8 mouse cellular contexts compared by ENCODE assay signal in the genomic region with DNA sequence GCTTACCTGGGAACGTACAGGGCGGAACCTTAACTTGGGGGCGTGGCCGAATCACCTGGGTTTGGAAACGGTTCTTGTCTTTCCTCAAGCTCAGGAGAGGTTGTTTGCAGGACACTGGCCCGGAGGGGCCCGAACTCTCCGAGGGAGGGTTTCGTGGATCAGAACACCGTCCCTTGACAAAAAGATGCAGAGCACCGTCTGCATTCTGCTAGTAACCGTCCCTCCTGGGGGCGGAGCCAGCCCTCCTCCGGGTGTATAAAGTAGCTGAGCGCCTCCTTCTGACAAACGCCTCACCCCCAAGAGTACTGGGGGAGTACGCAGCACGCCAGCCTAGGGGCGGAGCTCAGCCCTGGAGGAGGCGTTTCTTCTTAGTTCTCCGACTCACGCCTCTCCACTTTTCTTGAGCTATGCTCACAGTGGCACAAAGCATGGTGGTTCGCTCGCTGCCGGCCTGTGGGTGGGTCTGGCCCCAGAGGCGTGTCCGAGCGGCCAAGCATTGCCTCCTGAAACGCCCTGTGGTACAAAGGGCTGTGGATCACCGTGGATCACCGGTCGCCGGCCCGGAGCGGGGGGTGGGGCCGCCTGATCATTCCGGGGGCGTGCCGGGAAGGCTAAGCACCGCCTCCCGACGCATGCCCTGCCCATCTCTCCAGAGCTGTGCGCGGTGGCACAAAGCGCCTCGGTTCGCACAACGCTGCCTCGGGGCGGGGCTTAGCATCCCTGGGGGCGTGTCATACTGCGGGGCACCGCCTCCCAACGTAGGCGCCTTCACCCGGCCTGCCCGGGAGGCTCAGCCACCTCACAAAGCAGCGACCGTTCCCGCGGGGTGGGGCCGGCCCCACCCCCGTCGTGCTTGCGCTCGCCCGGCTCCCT. TPM values are rescaled to one million over a fixed set of nuclear protein-coding genes. Genes with fewer than 3 reads are reported as not detected.
DNase-seq lines count a peak whose midpoint lies in the region; ATAC-seq and TF ChIP-seq lines count a peak whose summit lies in the region.

No protein-coding gene starts in this region.

- H3K4me1 ChIP-seq in CH12.LX (ENCODE audit: control insufficient read depth in 1 of 2, insufficient read depth in 2 of 2) = peaks cover 5 to 29% of the 10 kb centered on the region in 2 experiments; a peak in 3 of 4 replicates
- H3K4me1 ChIP-seq in forebrain, embryonic 11.5 days (replicated peaks; ENCODE audit: control insufficient read depth, insufficient read depth, low read length) = peaks cover 7% of the 10 kb centered on the region
- H3K4me1 ChIP-seq in heart, embryonic 16.5 days (ENCODE audit: control insufficient read depth, insufficient read depth, low read length) = peaks cover 13% of the 10 kb centered on the region
- H3K4me1 ChIP-seq in liver, embryonic 15.5 days (replicated peaks) = peaks cover 45% of the 10 kb centered on the region
- H3K4me1 ChIP-seq in neural tube, embryonic 12.5 days = peaks cover 22% of the 10 kb centered on the region

- peak; percentile 51; the same call in 1 of the 2 replicates for TF ChIP-seq POLR2A in CH12.LX (IDR thresholded peaks at IDR 0.05; ENCODE audit: low read depth, low read length)

- DNase-seq in CH12.LX (ENCODE audit: extremely low read depth) = peak; percentile 97
- DNase-seq in c-Kit-positive CD71-positive TER-119-negative erythroid progenitor cells, embryonic 14.5 days (ENCODE audit: low read depth) = peak; percentile 97
- peak; percentile 100 for DNase-seq in forebrain, embryonic 11.5 days (ENCODE audit: low spot score)
- DNase-seq in kidney, postnatal 36 days = peak; percentile 99
- DNase-seq in telencephalon, adult 2 months (ENCODE audit: low read depth, low spot score) = peak; percentile 96

- ATAC-seq in forebrain, embryonic 11.5 days (replicated peaks; ENCODE audit: low FRiP score) = peak; percentile 93
- ATAC-seq in heart, embryonic 16.5 days (replicated peaks; ENCODE audit: extremely low read depth, insufficient read depth, low FRiP score) = peak; percentile 93
- peak; percentile 86 for ATAC-seq in liver, embryonic 15.5 days (ENCODE audit: insufficient read depth)
- ATAC-seq in neural tube, embryonic 12.5 days (ENCODE audit: low FRiP score, low read depth) = peak; percentile 95

- peak overlapping the region; percentile 45; the same call in 1 of the 2 replicates for H3K9ac ChIP-seq in CH12.LX (ENCODE audit: insufficient read depth, low read depth)
- peak overlapping the region; percentile 60 for H3K9ac ChIP-seq in forebrain, embryonic 11.5 days (ENCODE audit: low read length)
- H3K9ac ChIP-seq in heart, embryonic 16.5 days (ENCODE audit: low read length) = peak overlapping the region; percentile 74
- peak overlapping the region; percentile 69 for H3K9ac ChIP-seq in liver, embryonic 15.5 days
- H3K9ac ChIP-seq in neural tube, embryonic 12.5 days = peak overlapping the region; percentile 64

- no peaks in the 10 kb centered on the region for H3K9me3 ChIP-seq in CH12.LX (replicated peaks; ENCODE audit: low read length)
- H3K9me3 ChIP-seq in forebrain, embryonic 11.5 days (ENCODE audit: control insufficient read depth, low read length) = no peaks in the 10 kb centered on the region
- no peaks in the 10 kb centered on the region for H3K9me3 ChIP-seq in heart, embryonic 16.5 days (replicated peaks; ENCODE audit: control insufficient read depth, low read length)
- no peaks in the 10 kb centered on the region for H3K9me3 ChIP-seq in liver, embryonic 15.5 days (replicated peaks)
- H3K9me3 ChIP-seq in neural tube, embryonic 12.5 days = no peaks in the 10 kb centered on the region

- peak in 1 of 2 experiments; percentile 36; a peak in 2 of 4 replicates for TF ChIP-seq CTCF in CH12.LX (conservative IDR thresholded peaks at IDR 0.05 in 1 of 2, IDR thresholded peaks at IDR 0.05 in 1 of 2; ENCODE audit: low read depth in 2 of 2, low read length in 2 of 2)

- no peak for TF ChIP-seq EP300 in CH12.LX (IDR thresholded peaks at IDR 0.05; ENCODE audit: low read length)

- in situ Hi-C loops in CH12.LX (cut with MboI; ENCODE audit: low pct_ligation_motif_present, low pct_unique_long_range_greater_than_20kb, low sequenced_read_pairs) = loop anchor here (5.0 kb wide), 1 partner anchor 46 kb away; the partner anchor contains the start of genes Timm29 and Yipf2

- H3K79me2 ChIP-seq in CH12.LX (replicated peaks; ENCODE audit: control insufficient read depth, extremely low read depth, insufficient read depth, poor library complexity, severe bottlenecking) = peaks cover 25% of the 10 kb centered on the region

- H3K36me3 ChIP-seq in CH12.LX (replicated peaks in 1 of 2; ENCODE audit: control insufficient read depth in 1 of 2, insufficient read depth in 1 of 2, low read length in 1 of 2) = peaks cover 4 to 24% of the 10 kb centered on the region in 2 experiments
- no peaks in the 10 kb centered on the region for H3K36me3 ChIP-seq in forebrain, embryonic 11.5 days (ENCODE audit: control insufficient read depth, insufficient read depth, low read length)
- H3K36me3 ChIP-seq in heart, embryonic 16.5 days (ENCODE audit: control insufficient read depth, insufficient read depth) = no peaks in the 10 kb centered on the region
- peaks cover 14% of the 10 kb centered on the region for H3K36me3 ChIP-seq in liver, embryonic 15.5 days (replicated peaks)
- H3K36me3 ChIP-seq in neural tube, embryonic 12.5 days = peaks cover 13% of the 10 kb centered on the region

- peak overlapping the region; percentile 67 for H3K27ac ChIP-seq in CH12.LX (ENCODE audit: insufficient read depth, low read depth)
- H3K27ac ChIP-seq in forebrain, embryonic 11.5 days (ENCODE audit: low read depth, low read length) = peak overlapping the region; percentile 84
- H3K27ac ChIP-seq in heart, embryonic 16.5 days (ENCODE audit: low read length) = peak overlapping the region; percentile 97
- peak overlapping the region; percentile 95 for H3K27ac ChIP-seq in liver, embryonic 15.5 days (replicated peaks)
- peak overlapping the region; percentile 85 for H3K27ac ChIP-seq in neural tube, embryonic 12.5 days

- peak overlapping the region; percentile 61 to 82 (median 74) for H3K4me3 ChIP-seq in CH12.LX (replicated peaks in 1 of 3; ENCODE audit: low read depth in 2 of 3, low read length in 2 of 3, poor library complexity in 1 of 3)
- H3K4me3 ChIP-seq in forebrain, embryonic 11.5 days (ENCODE audit: low read depth, low read length) = peak overlapping the region; percentile 78
- peak overlapping the region; percentile 80 for H3K4me3 ChIP-seq in heart, embryonic 16.5 days (ENCODE audit: low read length)
- H3K4me3 ChIP-seq in liver, embryonic 15.5 days (replicated peaks) = peak overlapping the region; percentile 78
- H3K4me3 ChIP-seq in neural tube, embryonic 12.5 days = peak overlapping the region; percentile 83

- peak overlapping the region; percentile 69 for H3K4me2 ChIP-seq in CH12.LX (ENCODE audit: insufficient read depth, low read depth, poor library complexity, severe bottlenecking)
- peak overlapping the region; percentile 75 for H3K4me2 ChIP-seq in forebrain, embryonic 11.5 days (ENCODE audit: low read depth, low read length, severe bottlenecking)
- peak overlapping the region; percentile 71 for H3K4me2 ChIP-seq in heart, embryonic 16.5 days (ENCODE audit: low read depth, low read length)
- H3K4me2 ChIP-seq in liver, embryonic 15.5 days = peak overlapping the region; percentile 95
- peak overlapping the region; percentile 73 for H3K4me2 ChIP-seq in neural tube, embryonic 12.5 days (replicated peaks)

- no peak; the same call in 1 of the 2 replicates for TF ChIP-seq RAD21 in CH12.LX (IDR thresholded peaks at IDR 0.05; ENCODE audit: low read depth, low read length)

- no peaks in the 10 kb centered on the region for H3K27me3 ChIP-seq in CH12.LX (replicated peaks)
- H3K27me3 ChIP-seq in forebrain, embryonic 11.5 days (ENCODE audit: control insufficient read depth, insufficient read depth, low read length) = no peaks in the 10 kb centered on the region
- H3K27me3 ChIP-seq in heart, embryonic 16.5 days (ENCODE audit: control insufficient read depth, insufficient read depth, low read length) = no peaks in the 10 kb centered on the region
- no peaks in the 10 kb centered on the region for H3K27me3 ChIP-seq in liver, embryonic 15.5 days
- no peaks in the 10 kb centered on the region for H3K27me3 ChIP-seq in neural tube, embryonic 12.5 days (replicated peaks)

- whole genome bisulfite sequencing in forebrain, embryonic 11.5 days = under 1% methylated on average over 61 of the region's 67 CpGs
- WGBS in heart, embryonic 16.5 days = under 1% methylated on average over 67 of the region's 67 CpGs
- under 1% methylated on average over 65 of the region's 67 CpGs for WGBS in liver, embryonic 15.5 days (ENCODE audit: insufficient replicate concordance)
- under 1% methylated on average over 66 of the region's 67 CpGs for WGBS in neural tube, embryonic 12.5 days

- dilution Hi-C loops in CH12.LX (cut with MboI; ENCODE audit: extremely low pct_ligation_motif_present, extremely low pct_unique_long_range_greater_than_20kb, low sequenced_read_pairs) = no loop called here

RNA-seq across cellular contexts. Expression of gene Carm1, which starts 0.5 kb away (rescaled TPM):
- 42.2 and 46.7 TPM in 2 replicates for total RNA-seq in CH12.LX (2012; rRNA removed)
- 19.1 and 21.5 TPM in 2 replicates for total RNA-seq in CH12.LX (2014; rRNA removed)
- polyA plus RNA-seq in CH12.LX (2012; ENCODE audit: insufficient read length, low read depth) = 98.5 and 111 TPM in 2 replicates
- polyA plus RNA-seq in forebrain, embryonic 11.5 days (2014; fragmentation: Nextera tagmentation; extraction: Ambion mirVana) = 78.0 and 93.0 TPM in 2 replicates
- polyA plus RNA-seq in heart, embryonic 16.5 days (2015; fragmentation: Nextera tagmentation; extraction: Ambion mirVana) = 17.2 and 21.8 TPM in 2 replicates
- 18.2 and 23.1 TPM in 2 replicates for polyA plus RNA-seq in liver, embryonic 15.5 days (2015; fragmentation: Nextera tagmentation; extraction: Ambion mirVana)
- polyA plus RNA-seq in neural tube, embryonic 12.5 days (2016; fragmentation: Nextera tagmentation; extraction: Ambion mirVana) = 64.4 and 77.4 TPM in 2 replicates

RNA-seq across cellular contexts. Expression of gene AB124611, which starts 20.2 kb away (rescaled TPM):
- 0.46 and 0.89 TPM in 2 replicates for total RNA-seq in CH12.LX (2012; rRNA removed)
- total RNA-seq in CH12.LX (2014; rRNA removed) = 1.5 TPM in 2 replicates
- polyA plus RNA-seq in CH12.LX (2012; ENCODE audit: insufficient read length, low read depth) = 2.1 and 2.3 TPM in 2 replicates
- 5.6 and 5.7 TPM in 2 replicates for polyA plus RNA-seq in forebrain, embryonic 11.5 days (2014; fragmentation: Nextera tagmentation; extraction: Ambion mirVana)
- polyA plus RNA-seq in heart, embryonic 16.5 days (2015; fragmentation: Nextera tagmentation; extraction: Ambion mirVana) = 3.2 and 3.7 TPM in 2 replicates
- polyA plus RNA-seq in liver, embryonic 15.5 days (2015; fragmentation: Nextera tagmentation; extraction: Ambion mirVana) = 9.5 and 10.5 TPM in 2 replicates
- polyA plus RNA-seq in neural tube, embryonic 12.5 days (2016; fragmentation: Nextera tagmentation; extraction: Ambion mirVana) = 4.5 and 4.7 TPM in 2 replicates

RNA-seq across cellular contexts. Expression of gene Tmed1, which starts 36.1 kb away (rescaled TPM):
- total RNA-seq in CH12.LX (2012; rRNA removed) (28.4 and 28.8 TPM in 2 replicates), CH12.LX (2014; rRNA removed) (21.7 and 25.5 TPM in 2 replicates)
- polyA plus RNA-seq in CH12.LX (2012; ENCODE audit: insufficient read length, low read depth) = 17.1 and 19.8 TPM in 2 replicates
- 83.1 and 83.5 TPM in 2 replicates for polyA plus RNA-seq in forebrain, embryonic 11.5 days (2014; fragmentation: Nextera tagmentation; extraction: Ambion mirVana)
- 81.2 and 90.1 TPM in 2 replicates for polyA plus RNA-seq in heart, embryonic 16.5 days (2015; fragmentation: Nextera tagmentation; extraction: Ambion mirVana)
- 31.5 and 33.6 TPM in 2 replicates for polyA plus RNA-seq in liver, embryonic 15.5 days (2015; fragmentation: Nextera tagmentation; extraction: Ambion mirVana)
- 67.3 and 69.1 TPM in 2 replicates for polyA plus RNA-seq in neural tube, embryonic 12.5 days (2016; fragmentation: Nextera tagmentation; extraction: Ambion mirVana)

RNA-seq across cellular contexts. Expression of gene Timm29, which starts 46.4 kb away (rescaled TPM):
- total RNA-seq in CH12.LX (2012; rRNA removed) (12.0 and 16.0 TPM in 2 replicates), CH12.LX (2014; rRNA removed) (19.1 and 19.5 TPM in 2 replicates)
- polyA plus RNA-seq in CH12.LX (2012; ENCODE audit: insufficient read length, low read depth) = 29.6 and 34.6 TPM in 2 replicates
- 51.0 and 57.5 TPM in 2 replicates for polyA plus RNA-seq in forebrain, embryonic 11.5 days (2014; fragmentation: Nextera tagmentation; extraction: Ambion mirVana)
- polyA plus RNA-seq in heart, embryonic 16.5 days (2015; fragmentation: Nextera tagmentation; extraction: Ambion mirVana) = 28.4 and 28.6 TPM in 2 replicates
- 18.4 and 18.9 TPM in 2 replicates for polyA plus RNA-seq in liver, embryonic 15.5 days (2015; fragmentation: Nextera tagmentation; extraction: Ambion mirVana)
- 58.2 and 62.4 TPM in 2 replicates for polyA plus RNA-seq in neural tube, embryonic 12.5 days (2016; fragmentation: Nextera tagmentation; extraction: Ambion mirVana)

RNA-seq across cellular contexts. Expression of gene Yipf2, which starts 46.5 kb away (rescaled TPM):
- total RNA-seq in CH12.LX (2012; rRNA removed) = 13.6 and 17.5 TPM in 2 replicates
- total RNA-seq in CH12.LX (2014; rRNA removed) = 13.1 and 16.6 TPM in 2 replicates
- 17.0 and 21.2 TPM in 2 replicates for polyA plus RNA-seq in CH12.LX (2012; ENCODE audit: insufficient read length, low read depth)
- polyA plus RNA-seq in forebrain, embryonic 11.5 days (2014; fragmentation: Nextera tagmentation; extraction: Ambion mirVana) = 15.5 and 16.0 TPM in 2 replicates
- polyA plus RNA-seq in heart, embryonic 16.5 days (2015; fragmentation: Nextera tagmentation; extraction: Ambion mirVana) = 16.4 and 17.7 TPM in 2 replicates
- 10.9 and 12.7 TPM in 2 replicates for polyA plus RNA-seq in liver, embryonic 15.5 days (2015; fragmentation: Nextera tagmentation; extraction: Ambion mirVana)
- polyA plus RNA-seq in neural tube, embryonic 12.5 days (2016; fragmentation: Nextera tagmentation; extraction: Ambion mirVana) = 22.0 and 22.1 TPM in 2 replicates

Comparison
In these comparisons a context has a peak if more than half of its experiments do, and no peak if none do; other contexts are left out.
1. Peak in every context shown above with its lines: DNase-seq, ATAC-seq, H3K4me3 ChIP-seq and H3K27ac ChIP-seq.